Mouse (Mus musculus): ENCODE results near the gene Gm17455. TPM values are rescaled to one million over a fixed set of nuclear protein-coding genes. Genes with fewer than 3 reads are reported as not detected.

Gm17455 gene
- 1.7 and 4.2 TPM in 2 replicates for polyA plus RNA-seq (2014; fragmentation: Nextera tagmentation; extraction: Ambion mirVana)

GRCm38 (mm10) chr10:60399449-60399848, at the start of gene Gm17455:
Gene Gm17455 (plus strand): TSS chr10:60399726.
- 50% methylated on average over 7 of the region's 7 CpGs for WGBS
- Histone ChIP-seq H3K9ac (ENCODE audit: low read length) (no peak within 1 kb of the TSS), H3K9me3 (ENCODE audit: control insufficient read depth, low read length) (no peaks in the 10 kb centered on the region), H3K36me3 (ENCODE audit: control insufficient read depth, insufficient read depth, low read length) (no peaks in the 10 kb centered on the region), H3K27ac (ENCODE audit: low read depth, low read length) (no peak within 1 kb of the TSS), H3K4me2 (ENCODE audit: low read depth, low read length, severe bottlenecking) (no peak within 1 kb of the TSS), H3K27me3 (ENCODE audit: control insufficient read depth, insufficient read depth, low read length) (no peaks in the 10 kb centered on the region), H3K4me3 (ENCODE audit: low read depth, low read length) (no peak within 1 kb of the TSS), H3K4me1 (replicated peaks; ENCODE audit: control insufficient read depth, insufficient read depth, low read length) (no peaks in the 10 kb centered on the region)
- ATAC-seq (replicated peaks; ENCODE audit: low FRiP score), result no peak
- no peak for DNase-seq (ENCODE audit: low spot score)

- no peak overlapping the region for H3K9ac ChIP-seq (ENCODE audit: low read length)
- no peak for ATAC-seq (replicated peaks; ENCODE audit: low FRiP score)
- no peak overlapping the region for H3K4me3 ChIP-seq (ENCODE audit: low read depth, low read length)
- H3K9me3 ChIP-seq (ENCODE audit: control insufficient read depth, low read length), result no peaks in the 10 kb centered on the region
- H3K4me2 ChIP-seq (ENCODE audit: low read depth, low read length, severe bottlenecking), result no peak overlapping the region
- DNase-seq (ENCODE audit: low spot score), result no peak
- peaks cover 10% of the 10 kb centered on the region; the same call in 1 of the 2 replicates for H3K27me3 ChIP-seq (ENCODE audit: control insufficient read depth, insufficient read depth, low read length)
- no peak overlapping the region for H3K27ac ChIP-seq (ENCODE audit: low read depth, low read length)
- peaks cover 14% of the 10 kb centered on the region; the same call in 1 of the 2 replicates for H3K4me1 ChIP-seq (replicated peaks; ENCODE audit: control insufficient read depth, insufficient read depth, low read length)
- WGBS, result 48% methylated on average over 5 of the region's 5 CpGs
- no peaks in the 10 kb centered on the region for H3K36me3 ChIP-seq (ENCODE audit: control insufficient read depth, insufficient read depth, low read length)
These were observed 49.3 kb upstream of the Gm17455 start for GRCm38 (mm10) chr10:60350077-60350804.

- peaks cover 10% of the 10 kb centered on the region; the same call in 1 of the 2 replicates for H3K27me3 ChIP-seq (ENCODE audit: control insufficient read depth, insufficient read depth, low read length)
- DNase-seq (ENCODE audit: low spot score), result peak; percentile 86
- H3K4me1 ChIP-seq (replicated peaks; ENCODE audit: control insufficient read depth, insufficient read depth, low read length), result peaks cover 14% of the 10 kb centered on the region; the same call in 1 of the 2 replicates
- H3K9ac ChIP-seq (ENCODE audit: low read length), result no peak overlapping the region
- no peak overlapping the region for H3K27ac ChIP-seq (ENCODE audit: low read depth, low read length)
- WGBS, result 55% methylated on average over 3 of the region's 3 CpGs
- H3K4me2 ChIP-seq (ENCODE audit: low read depth, low read length, severe bottlenecking), result no peak overlapping the region
- H3K9me3 ChIP-seq (ENCODE audit: control insufficient read depth, low read length), result no peaks in the 10 kb centered on the region
- H3K36me3 ChIP-seq (ENCODE audit: control insufficient read depth, insufficient read depth, low read length), result no peaks in the 10 kb centered on the region
- ATAC-seq (replicated peaks; ENCODE audit: low FRiP score), result 0 out of 2 replicates have a peak, but pooled peaks have one; percentile 20
- H3K4me3 ChIP-seq (ENCODE audit: low read depth, low read length), result no peak overlapping the region
These were observed 48.7 kb upstream of the Gm17455 start for GRCm38 (mm10) chr10:60350805-60351167.

- no peak overlapping the region for H3K27ac ChIP-seq (ENCODE audit: low read depth, low read length)
- H3K4me2 ChIP-seq (ENCODE audit: low read depth, low read length, severe bottlenecking), result no peak overlapping the region
- ATAC-seq (replicated peaks; ENCODE audit: low FRiP score) (no peak), DNase-seq (ENCODE audit: low spot score) (no peak)
- H3K9me3 ChIP-seq (ENCODE audit: control insufficient read depth, low read length), result no peaks in the 10 kb centered on the region
- H3K4me1 ChIP-seq (replicated peaks; ENCODE audit: control insufficient read depth, insufficient read depth, low read length), result peaks cover 14% of the 10 kb centered on the region; the same call in 1 of the 2 replicates
- WGBS, result 25% methylated on average over 3 of the region's 3 CpGs
- no peak overlapping the region for H3K9ac ChIP-seq (ENCODE audit: low read length)
- no peak overlapping the region for H3K4me3 ChIP-seq (ENCODE audit: low read depth, low read length)
- H3K27me3 ChIP-seq (ENCODE audit: control insufficient read depth, insufficient read depth, low read length), result peaks cover 10% of the 10 kb centered on the region; the same call in 1 of the 2 replicates
- no peaks in the 10 kb centered on the region for H3K36me3 ChIP-seq (ENCODE audit: control insufficient read depth, insufficient read depth, low read length)
These were observed 48.3 kb upstream of the Gm17455 start for GRCm38 (mm10) chr10:60351248-60351647.

- ATAC-seq (replicated peaks; ENCODE audit: low FRiP score), result 0 out of 2 replicates have a peak, but pooled peaks have one; percentile 21
These were observed 47.6 kb upstream of the Gm17455 start for GRCm38 (mm10) chr10:60351761-60352455.

GRCm38 (mm10) chr10:60353241-60354002, 46.1 kb upstream of the Gm17455 start:
- Histone ChIP-seq H3K4me1 (replicated peaks; ENCODE audit: control insufficient read depth, insufficient read depth, low read length) (peaks cover 8% of the 10 kb centered on the region; the same call in 1 of the 2 replicates), H3K27me3 (ENCODE audit: control insufficient read depth, insufficient read depth, low read length) (peaks cover under 1% of the 10 kb centered on the region; the same call in 1 of the 2 replicates), H3K4me2 (ENCODE audit: low read depth, low read length, severe bottlenecking) (no peak overlapping the region), H3K9me3 (ENCODE audit: control insufficient read depth, low read length) (no peaks in the 10 kb centered on the region), H3K4me3 (ENCODE audit: low read depth, low read length) (no peak overlapping the region), H3K9ac (ENCODE audit: low read length) (no peak overlapping the region), H3K27ac (ENCODE audit: low read depth, low read length) (no peak overlapping the region), H3K36me3 (ENCODE audit: control insufficient read depth, insufficient read depth, low read length) (no peaks in the 10 kb centered on the region)
- DNase-seq (ENCODE audit: low spot score) (no peak), ATAC-seq (replicated peaks; ENCODE audit: low FRiP score) (no peak)
- WGBS, result 59% methylated on average over 5 of the region's 5 CpGs

More at GRCm38 (mm10) chr10:60351761-60352455, 47.6 kb upstream of the Gm17455 start:
- no peak overlapping the region for H3K4me3 ChIP-seq (ENCODE audit: low read depth, low read length)
- H3K9ac ChIP-seq (ENCODE audit: low read length), result no peak overlapping the region
- 36% methylated on average over 7 of the region's 7 CpGs for WGBS
- H3K27ac ChIP-seq (ENCODE audit: low read depth, low read length), result no peak overlapping the region
- peaks cover 13% of the 10 kb centered on the region; the same call in 1 of the 2 replicates for H3K4me1 ChIP-seq (replicated peaks; ENCODE audit: control insufficient read depth, insufficient read depth, low read length)
- no peaks in the 10 kb centered on the region for H3K9me3 ChIP-seq (ENCODE audit: control insufficient read depth, low read length)
- H3K4me2 ChIP-seq (ENCODE audit: low read depth, low read length, severe bottlenecking), result no peak overlapping the region
- no peak for DNase-seq (ENCODE audit: low spot score)
- H3K27me3 ChIP-seq (ENCODE audit: control insufficient read depth, insufficient read depth, low read length), result peaks cover 10% of the 10 kb centered on the region; the same call in 1 of the 2 replicates
- no peaks in the 10 kb centered on the region for H3K36me3 ChIP-seq (ENCODE audit: control insufficient read depth, insufficient read depth, low read length)

GRCm38 (mm10) chr10:60354003-60354325, 45.6 kb upstream of the Gm17455 start:
- Histone ChIP-seq H3K9me3 (ENCODE audit: control insufficient read depth, low read length) (no peaks in the 10 kb centered on the region), H3K27me3 (ENCODE audit: control insufficient read depth, insufficient read depth, low read length) (no peaks in the 10 kb centered on the region), H3K4me1 (replicated peaks; ENCODE audit: control insufficient read depth, insufficient read depth, low read length) (peaks cover 8% of the 10 kb centered on the region; the same call in 1 of the 2 replicates), H3K4me3 (ENCODE audit: low read depth, low read length) (no peak overlapping the region), H3K36me3 (ENCODE audit: control insufficient read depth, insufficient read depth, low read length) (no peaks in the 10 kb centered on the region), H3K4me2 (ENCODE audit: low read depth, low read length, severe bottlenecking) (no peak overlapping the region), H3K9ac (ENCODE audit: low read length) (no peak overlapping the region), H3K27ac (ENCODE audit: low read depth, low read length) (no peak overlapping the region)
- DNase-seq (ENCODE audit: low spot score) (no peak), ATAC-seq (replicated peaks; ENCODE audit: low FRiP score) (no peak)
- 91% methylated on average over 4 of the region's 4 CpGs for WGBS

GRCm38 (mm10) chr10:60354881-60355677, 44.4 kb upstream of the Gm17455 start:
- Histone ChIP-seq H3K4me3 (ENCODE audit: low read depth, low read length) (no peak overlapping the region), H3K27me3 (ENCODE audit: control insufficient read depth, insufficient read depth, low read length) (no peaks in the 10 kb centered on the region), H3K4me1 (replicated peaks; ENCODE audit: control insufficient read depth, insufficient read depth, low read length) (peaks cover 8% of the 10 kb centered on the region; the same call in 1 of the 2 replicates), H3K27ac (ENCODE audit: low read depth, low read length) (no peak overlapping the region), H3K4me2 (ENCODE audit: low read depth, low read length, severe bottlenecking) (no peak overlapping the region), H3K9me3 (ENCODE audit: control insufficient read depth, low read length) (no peaks in the 10 kb centered on the region), H3K36me3 (ENCODE audit: control insufficient read depth, insufficient read depth, low read length) (no peaks in the 10 kb centered on the region), H3K9ac (ENCODE audit: low read length) (no peak overlapping the region)
- 80% methylated on average over 11 of the region's 11 CpGs for WGBS
- DNase-seq (ENCODE audit: low spot score) (no peak), ATAC-seq (replicated peaks; ENCODE audit: low FRiP score) (no peak)

Measured in forebrain, embryonic 11.5 days (tissue).